Mouse (Mus musculus): ENCODE measurements around the gene Hint1. TPM values are rescaled to one million over a fixed set of nuclear protein-coding genes. Genes with fewer than 3 reads are reported as not detected.

Gene Hint1
- total RNA-seq, 2 experiments from 2014 or later = 303 to 309 TPM

Other genes with a start within 250 kb of the Hint1 start
- gene Cdc42se2, start 78.7 kb upstream of the Hint1 start, total RNA-seq (2021) = 10 to 100 TPM; 21.1 to 24.6 TPM
- gene Lyrm7, start 5.5 kb upstream of the Hint1 start, total RNA-seq (2021) = 10 to 100 TPM; 30.9 to 34.4 TPM
- 100 to 1,000 TPM; 206 to 329 TPM for gene Gpx3, start 36.1 kb downstream of the Hint1 start, total RNA-seq (2021)
- gene Tnip1, start 96.5 kb downstream of the Hint1 start, total RNA-seq (2021) = 10 to 100 TPM; 26.7 to 32.7 TPM
- gene Anxa6, start 167.1 kb downstream of the Hint1 start, total RNA-seq (2021) = 100 to 1,000 TPM; 206 to 210 TPM
- gene Ccdc69, start 211.7 kb downstream of the Hint1 start, total RNA-seq (2021) = 1 to 10 TPM; 5.3 to 8.3 TPM
- 10 to 100 TPM in 1 of 2 experiments, 1 to 10 TPM in 1; 9.2 to 13.8 TPM for gene Gm2a, start 231.7 kb downstream of the Hint1 start, total RNA-seq (2021)

Measured in heart, adult 18-20 months (tissue).